Mouse (Mus musculus) adrenal gland, postnatal 10 days (tissue): ENCODE results near the gene Gm20518. TPM values are rescaled to one million over a fixed set of nuclear protein-coding genes. Genes with fewer than 3 reads are reported as not detected.
A peak's percentile ranks its signal among the peaks of the same experiment; 100 is the strongest.

ENCODE experiments used
- DNase-seq: peaks from one replicate; pipeline ENCODE4 v3.0.0; 2021; ENCODE audit warnings: mixed read lengths
- total RNA-seq, 2 experiments: library from RNA; stranded (reverse); gene quantifications; 2 replicates each; pipeline ENCODE4 v1.2.3; 2021

The Gm20518 gene
- total RNA-seq, 2 experiments from 2014 or later: 0.18 to 0.30 TPM

GRCm38 (mm10) chr16:17842437-17842836 lies 49.0 kb downstream of the Gm20518 start:
- no peak for DNase-seq

DNA sequence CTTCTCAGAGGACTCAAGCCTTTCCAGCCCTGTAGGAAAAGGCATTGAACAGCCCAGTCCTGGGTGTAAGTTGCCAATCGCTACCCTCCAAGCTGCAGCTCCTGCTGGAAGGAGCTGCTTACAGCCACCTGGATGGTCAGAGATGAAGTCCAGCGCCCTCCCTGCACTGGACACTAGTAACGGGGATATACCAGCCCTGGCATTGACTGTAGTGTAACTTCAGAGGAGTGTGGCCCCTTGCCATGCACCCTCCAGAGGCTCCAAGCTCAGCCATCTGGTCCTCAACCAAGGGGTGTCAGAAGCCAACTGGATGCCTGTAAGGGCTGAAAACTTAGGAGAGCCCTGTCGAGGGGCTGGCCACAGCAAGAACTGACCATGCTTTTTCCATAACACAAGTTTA lies 51.5 kb downstream of the Gm20518 start:
- DNase-seq: no peak

- no peak for DNase-seq
Observed at GRCm38 (mm10) chr16:17838051-17838450, 53.4 kb downstream of the Gm20518 start, which contains the start of gene Car15. TSS of gene Car15 (minus strand) at chr16:17838364.

DNA sequence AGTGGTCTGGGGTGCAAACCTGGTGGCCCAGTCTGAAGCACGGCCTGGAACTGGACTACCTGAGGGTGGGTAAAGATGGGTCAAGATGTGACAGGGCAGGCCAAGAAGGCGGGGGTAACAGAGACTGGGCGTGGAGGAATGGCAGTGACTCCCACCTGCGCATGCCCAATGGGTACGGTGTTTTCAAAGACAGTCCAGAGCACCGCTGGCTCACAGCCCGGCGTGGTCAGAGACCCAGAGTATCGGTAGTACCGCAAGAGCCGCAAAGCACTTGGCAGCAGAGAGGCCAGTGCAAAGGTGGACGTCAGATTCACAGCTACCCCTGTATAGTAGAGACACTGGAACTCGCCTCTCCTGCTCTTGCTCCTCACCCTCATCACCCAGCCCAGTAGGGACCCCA lies 56.0 kb downstream of the Gm20518 start:
- DNase-seq: no peak

GRCm38 (mm10) chr16:17834543-17834942 lies 56.9 kb downstream of the Gm20518 start:
- no peak for DNase-seq

DNA sequence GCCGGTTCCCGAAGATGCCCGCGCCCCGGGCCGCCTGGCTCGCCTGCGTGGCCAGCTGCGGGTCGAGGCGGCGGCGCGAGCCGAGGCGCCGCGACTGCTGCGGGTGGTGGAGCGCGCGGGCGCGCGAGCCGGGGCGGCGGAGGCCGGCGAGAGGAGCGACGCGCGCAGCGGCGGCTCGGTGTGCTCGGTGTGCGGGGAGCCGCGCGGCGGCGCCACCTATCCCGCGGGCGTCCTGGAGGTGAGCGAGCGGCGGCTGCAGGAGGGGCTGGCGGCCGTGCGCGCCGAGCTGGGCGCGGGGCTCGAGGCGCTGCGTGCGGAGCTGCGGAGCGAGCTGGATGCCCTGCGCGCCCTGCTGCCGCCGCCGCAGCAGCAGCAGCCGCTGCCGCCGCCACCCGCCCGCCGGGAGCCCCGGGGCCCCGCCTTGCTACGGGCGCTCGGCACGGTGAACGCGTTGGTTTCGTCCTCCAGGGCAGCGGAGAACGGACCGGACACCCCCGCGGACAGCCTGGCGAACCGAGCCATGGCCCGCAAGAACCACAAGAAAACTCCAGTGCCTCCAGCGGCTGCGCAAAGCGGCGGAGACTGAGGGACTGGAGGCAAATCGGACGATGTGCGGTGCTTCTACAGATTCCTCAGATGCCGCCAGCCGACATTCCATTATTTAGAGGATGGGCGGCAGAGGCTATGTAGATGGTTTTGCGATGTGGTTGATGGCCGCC lies 57.6 kb downstream of the Gm20518 start:
- DNase-seq: peak; percentile 41

DNA sequence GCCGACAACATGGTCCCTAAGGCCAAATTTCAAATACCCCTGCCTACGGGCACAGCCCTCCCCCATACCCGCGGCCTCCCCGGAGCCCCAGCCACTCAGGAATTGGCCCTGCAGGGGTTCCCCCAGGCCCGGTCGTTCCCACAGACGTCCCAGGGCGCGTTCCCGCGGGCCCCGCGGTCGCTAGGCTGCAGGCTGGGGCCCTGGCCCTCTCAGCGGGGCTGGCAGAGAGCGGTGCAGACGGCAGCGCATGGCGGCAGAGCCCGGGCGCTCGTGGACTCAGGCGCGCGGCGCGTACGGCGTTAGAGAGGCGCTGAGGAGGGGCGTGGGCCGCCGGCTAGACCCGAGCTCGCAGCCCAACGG lies 58.2 kb downstream of the Gm20518 start:
- peak; percentile 30 for DNase-seq

- no peak for DNase-seq
Observed at GRCm38 (mm10) chr16:17832821-17833220, 58.6 kb downstream of the Gm20518 start, which contains the start of gene B830017H08Rik. TSS of gene B830017H08Rik (plus strand) at chr16:17833121.

- no peak for DNase-seq
Observed at GRCm38 (mm10) chr16:17831781-17832180, 59.7 kb downstream of the Gm20518 start.

DNA sequence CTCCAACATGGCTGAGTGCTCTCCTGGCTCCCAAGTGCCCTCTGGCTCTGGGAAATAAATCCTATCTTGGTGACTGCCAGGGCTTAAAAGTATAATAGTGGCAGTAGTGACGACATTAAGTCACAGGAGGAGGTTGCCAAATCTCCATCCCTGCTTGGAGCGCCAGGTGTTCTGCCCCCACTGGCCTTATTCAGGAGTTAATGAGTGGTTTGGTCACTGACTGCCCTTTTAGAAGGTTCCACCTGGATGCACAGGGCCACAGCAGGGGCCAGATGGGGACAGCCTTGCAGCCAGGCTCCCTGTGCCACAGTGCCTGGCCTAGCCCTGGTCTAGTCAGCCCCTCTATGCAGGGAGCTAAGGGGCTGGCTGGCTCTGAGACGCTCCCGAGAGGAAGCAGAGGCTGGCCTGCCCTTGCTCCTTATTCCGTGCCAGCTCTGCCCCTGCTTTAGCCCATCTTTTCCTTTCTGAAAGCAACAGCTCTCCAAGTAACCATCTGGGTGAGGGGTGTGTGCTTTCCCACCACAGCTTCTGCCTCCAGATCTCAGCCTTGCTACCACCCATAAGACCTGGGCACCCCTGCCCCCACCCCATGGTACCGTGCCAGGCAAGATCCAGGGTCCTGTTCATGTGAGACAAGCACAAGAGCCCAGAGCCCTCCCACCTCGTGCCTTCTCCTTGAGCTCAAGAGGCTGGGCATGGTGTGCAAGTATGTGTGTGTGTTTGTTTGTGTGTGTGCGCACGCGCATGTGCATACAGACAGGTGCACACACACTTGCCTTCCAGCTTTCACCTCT lies 60.9 kb downstream of the Gm20518 start:
- DNase-seq: no peak

DNA sequence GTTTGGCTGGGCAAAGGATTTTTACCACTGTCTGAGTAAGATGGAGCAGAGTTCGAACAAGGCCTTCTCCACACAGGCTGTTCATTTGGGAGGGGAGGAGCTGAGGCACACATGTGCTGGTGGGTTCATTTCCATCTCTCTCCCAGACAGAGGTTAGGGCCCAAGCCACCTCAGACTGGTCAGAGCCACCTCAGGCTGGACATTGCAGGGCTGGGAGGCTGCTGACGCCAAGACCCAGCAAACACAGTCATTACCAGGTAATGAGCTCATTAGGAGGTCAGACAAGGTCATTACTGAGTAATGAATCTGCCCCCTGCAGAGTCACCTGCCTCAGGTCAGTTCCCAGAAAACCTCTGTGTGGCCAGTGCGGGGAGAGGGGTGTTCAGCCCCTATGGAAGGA lies 62.6 kb downstream of the Gm20518 start:
- no peak for DNase-seq

DNA sequence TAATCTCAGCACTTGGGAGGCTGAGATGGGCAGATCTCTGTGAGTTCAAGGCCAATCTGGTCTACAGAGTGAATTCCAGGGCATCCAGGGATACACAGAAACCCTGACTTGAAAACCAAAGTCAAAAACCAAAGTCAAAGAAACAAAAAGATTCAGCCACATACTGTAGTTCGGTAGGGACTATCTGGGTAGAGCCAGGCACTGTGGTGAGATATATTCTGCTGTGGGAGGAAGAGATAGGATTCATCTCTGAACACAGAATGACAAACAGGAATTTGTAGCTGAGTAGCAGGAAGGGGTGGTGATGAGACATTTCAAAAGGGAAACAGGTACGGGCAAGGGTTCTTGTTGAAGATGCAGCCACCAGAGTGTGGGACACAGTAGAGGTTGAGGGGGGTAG lies 63.2 kb downstream of the Gm20518 start:
- no peak for DNase-seq

DNA sequence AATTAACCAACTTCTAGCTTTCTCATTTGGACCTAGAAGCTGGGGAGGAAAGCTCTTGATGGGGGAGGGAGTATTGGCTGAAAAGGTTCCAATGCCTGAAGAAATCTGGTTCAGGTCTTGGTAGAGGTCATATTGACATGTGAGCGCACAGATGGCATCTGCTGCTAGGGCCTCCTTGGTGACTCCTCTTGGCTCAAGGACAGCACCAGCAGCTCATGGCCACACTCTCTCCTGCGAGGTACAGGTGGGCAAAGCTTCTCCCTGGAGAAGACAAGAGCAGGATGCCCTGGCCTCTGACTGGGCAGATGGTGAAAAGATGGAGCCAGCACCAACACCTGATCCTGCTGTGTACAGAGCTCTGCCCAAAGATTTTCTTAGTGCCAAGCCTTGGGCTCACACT lies 65.0 kb downstream of the Gm20518 start:
- DNase-seq: no peak

GRCm38 (mm10) chr16:17816528-17816927 lies 74.9 kb downstream of the Gm20518 start:
- DNase-seq: no peak

- DNase-seq: peak; percentile 77
Observed at GRCm38 (mm10) chr16:17815411-17816402, 75.8 kb downstream of the Gm20518 start.

- no peak for DNase-seq
Observed at GRCm38 (mm10) chr16:17813173-17813572, 78.3 kb downstream of the Gm20518 start.

GRCm38 (mm10) chr16:17812120-17812519 lies 79.4 kb downstream of the Gm20518 start:
- DNase-seq: peak; percentile 33

DNA sequence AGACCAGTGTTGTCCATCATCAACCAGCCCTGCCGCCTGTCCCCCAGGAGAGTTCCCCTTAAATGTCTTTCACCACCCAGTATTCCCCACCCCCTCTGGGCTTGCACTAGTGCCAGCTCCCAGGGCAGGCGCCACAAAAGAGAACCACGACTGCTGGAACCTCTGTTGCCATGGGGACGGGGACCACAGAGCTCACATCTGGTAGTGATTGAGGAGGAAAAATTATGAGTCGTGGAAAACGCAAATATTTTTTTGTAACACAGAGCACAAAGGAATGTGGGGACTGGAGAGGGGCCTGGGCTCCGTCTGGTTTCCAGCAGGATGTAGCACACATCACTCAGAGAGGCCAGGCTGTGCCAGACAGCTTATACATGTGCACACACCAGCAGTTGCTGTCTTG lies 81.8 kb downstream of the Gm20518 start:
- DNase-seq: no peak

DNA sequence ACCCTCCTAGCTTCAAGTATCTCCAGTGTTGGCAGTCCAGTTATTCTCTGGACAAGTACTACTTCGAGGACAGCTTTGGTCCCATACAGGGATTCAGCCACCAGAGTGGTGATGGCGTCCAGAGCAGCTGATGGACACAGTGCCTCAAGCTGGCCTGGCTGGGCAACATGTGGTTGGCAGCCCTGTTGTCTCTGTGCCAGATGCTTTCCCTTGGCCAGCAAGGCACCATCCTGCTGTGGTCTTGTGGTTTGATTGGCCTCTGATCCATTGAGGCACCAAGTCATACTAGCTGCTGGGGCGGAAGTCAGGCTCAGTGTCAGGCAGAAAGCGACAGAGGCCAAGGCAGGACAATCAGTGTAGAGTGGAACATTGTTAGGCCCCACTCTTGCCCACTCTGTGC lies 82.3 kb downstream of the Gm20518 start:
- no peak for DNase-seq

- DNase-seq: peak; percentile 92
Observed at GRCm38 (mm10) chr16:17807192-17808009, 84.1 kb downstream of the Gm20518 start.

DNA sequence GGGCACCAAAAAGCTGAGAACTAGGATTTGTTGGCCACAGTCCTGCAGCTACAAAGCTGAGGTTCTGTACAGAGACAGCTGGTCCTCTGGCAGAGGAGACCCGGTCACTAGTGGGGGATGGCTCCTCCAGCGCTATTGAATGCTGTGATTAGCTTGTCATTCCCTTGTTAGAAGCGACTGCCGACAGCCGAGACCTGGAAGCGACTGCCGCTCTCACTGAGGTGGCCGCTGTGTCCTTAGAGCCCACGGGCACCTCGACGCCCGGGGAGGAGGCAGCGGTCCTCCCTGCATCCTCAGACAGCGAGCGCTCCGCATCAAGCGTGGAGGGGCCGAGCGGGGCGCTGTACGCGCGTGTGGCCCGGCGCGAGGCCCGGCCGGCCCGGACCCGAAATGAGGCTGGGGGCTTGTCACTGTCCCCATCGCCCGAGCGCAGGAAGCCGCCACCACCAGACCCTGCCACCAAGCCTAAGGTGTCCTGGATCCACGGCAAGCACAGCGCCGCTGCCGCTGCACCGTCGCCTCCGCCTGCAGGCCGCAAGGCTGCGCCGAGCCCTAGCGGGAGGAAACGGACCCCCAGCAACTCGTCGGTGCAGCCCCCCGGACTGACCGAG lies 84.8 kb downstream of the Gm20518 start:
- DNase-seq: no peak
